Mouse (Mus musculus) activated CD4-positive, CD25-positive, alpha-beta regulatory T cell (primary cell): ENCODE data around the gene Vamp2. TPM values are rescaled to one million over a fixed set of nuclear protein-coding genes. Genes with fewer than 3 reads are reported as not detected.

Experiments used
- polyA plus RNA-seq, 2 experiments: library from polyadenylated mRNA; unstranded; fragments of 100-300 nt; shearing (Covaris generic); gene quantifications; one replicate each; pipeline ENCODE4 v1.2.1; 2017

Vamp2 gene
- polyA plus RNA-seq = 100 to 1,000 TPM; 113 to 123 TPM

GRCm38 (mm10) chr11:69088103-69088855 is at the start of gene Vamp2:
Gene Vamp2 (plus strand): TSS chr11:69088490.

GRCm38 (mm10) chr11:69045531-69046394 is 42.5 kb upstream of the Vamp2 start, which contains the start of gene Aurkb:
Gene Aurkb (plus strand): TSS chr11:69045647.

DNA sequence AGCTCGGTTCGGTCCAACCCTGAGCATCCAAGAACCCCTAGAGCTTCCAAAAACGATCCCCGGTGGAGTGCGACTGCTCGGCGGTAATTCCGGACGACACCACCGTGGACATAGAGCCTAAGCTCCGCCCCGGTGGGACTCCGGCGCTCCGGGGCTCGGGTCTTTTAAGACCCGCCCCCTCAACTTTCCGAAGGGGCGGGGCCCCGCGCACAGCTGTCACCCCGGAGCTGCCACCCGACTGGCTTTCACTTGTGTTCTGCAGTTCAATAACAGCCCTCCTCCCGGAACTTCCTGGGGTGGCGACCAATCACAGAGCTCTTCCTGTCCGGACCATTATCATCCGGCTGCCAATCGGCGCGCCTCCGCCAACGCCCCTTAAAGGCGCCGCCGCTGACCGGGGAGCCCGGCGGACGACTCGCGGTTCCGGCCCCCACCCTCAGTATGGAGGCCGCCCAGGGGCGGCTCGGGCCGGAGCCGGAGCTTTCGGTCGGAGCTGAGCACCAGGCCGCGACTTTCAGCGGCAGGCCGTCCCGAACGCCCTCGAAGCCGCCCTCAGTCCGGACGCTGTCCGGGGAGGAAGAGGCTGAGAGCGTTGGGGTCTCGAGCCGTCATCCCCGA is 28.8 kb upstream of the Vamp2 start, which contains the start of gene Borcs6:
Gene Borcs6 (plus strand): TSS at position 361 of the 618 bp plus-strand sequence.

DNA sequence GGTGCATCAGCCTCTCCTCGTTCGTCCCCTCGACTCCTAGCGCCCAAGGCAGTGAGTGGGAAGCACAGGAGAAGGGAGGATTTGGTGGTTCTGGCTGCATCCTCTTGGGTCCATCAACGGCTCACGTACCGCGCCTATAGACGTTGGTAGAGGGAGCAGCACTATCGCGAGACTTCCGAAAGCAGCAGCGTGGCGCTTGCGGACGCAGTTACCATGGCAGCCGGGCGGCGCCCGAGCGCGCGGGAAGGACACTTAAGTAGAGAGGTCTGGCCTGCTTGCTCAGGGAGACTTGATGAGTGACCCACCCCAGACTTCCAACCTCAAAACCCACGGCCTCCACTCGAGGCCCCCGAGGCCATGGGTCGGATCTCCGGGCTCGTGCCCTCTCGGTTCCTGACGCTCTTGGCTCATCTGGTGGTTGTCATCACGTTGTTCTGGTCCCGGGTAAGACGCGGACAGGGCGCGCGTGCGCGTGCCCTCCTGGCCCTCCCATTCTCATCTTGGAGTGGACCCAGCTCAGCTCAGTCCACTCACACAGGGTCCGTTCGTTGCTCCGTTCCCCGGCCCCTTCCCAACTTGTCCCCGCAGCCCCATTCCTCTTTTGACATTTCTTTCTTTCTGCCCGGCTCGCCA is 17.6 kb upstream of the Vamp2 start, which contains the start of gene Tmem107:
Gene Tmem107 (plus strand): TSS at position 217 of the 633 bp plus-strand sequence.

DNA sequence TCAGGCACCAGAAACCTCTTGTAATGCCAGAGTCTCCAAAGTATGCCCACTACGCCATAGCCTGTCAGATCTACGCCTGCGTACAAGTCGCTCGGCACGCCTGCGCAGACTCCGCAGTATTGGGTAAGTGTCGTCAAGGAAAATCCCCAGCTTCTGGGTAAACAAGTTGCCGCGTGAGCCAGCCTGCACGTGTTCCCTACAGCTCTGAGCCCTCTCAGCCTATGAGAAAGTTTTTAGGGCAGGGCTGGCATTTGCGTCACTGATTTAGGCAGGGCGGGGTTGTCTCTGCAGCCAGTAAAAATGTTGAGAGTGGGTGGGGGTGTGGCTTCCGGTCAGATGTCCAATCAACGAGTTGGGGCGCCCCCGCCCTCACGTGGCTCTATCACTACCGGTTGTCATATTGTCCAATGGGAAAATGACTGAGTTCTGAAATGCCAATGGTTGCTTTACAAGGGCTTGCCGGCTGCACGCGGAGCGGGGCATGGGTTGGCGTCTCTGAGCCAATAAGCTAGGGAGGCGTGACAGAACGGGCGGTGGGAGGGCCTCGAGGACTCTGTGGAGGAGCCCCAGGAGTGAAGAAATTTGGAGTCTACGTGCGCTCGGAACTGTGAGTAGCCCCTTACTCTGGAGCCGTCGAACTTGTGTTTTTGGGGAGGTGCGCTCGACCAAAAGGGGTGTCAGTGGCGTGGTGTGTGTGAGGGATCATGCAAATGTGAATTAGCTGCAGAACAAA is 6.6 kb downstream of the Vamp2 start, which contains the start of gene Per1:
Gene Per1 (plus strand): TSS at position 521 of the 733 bp plus-strand sequence.

DNA sequence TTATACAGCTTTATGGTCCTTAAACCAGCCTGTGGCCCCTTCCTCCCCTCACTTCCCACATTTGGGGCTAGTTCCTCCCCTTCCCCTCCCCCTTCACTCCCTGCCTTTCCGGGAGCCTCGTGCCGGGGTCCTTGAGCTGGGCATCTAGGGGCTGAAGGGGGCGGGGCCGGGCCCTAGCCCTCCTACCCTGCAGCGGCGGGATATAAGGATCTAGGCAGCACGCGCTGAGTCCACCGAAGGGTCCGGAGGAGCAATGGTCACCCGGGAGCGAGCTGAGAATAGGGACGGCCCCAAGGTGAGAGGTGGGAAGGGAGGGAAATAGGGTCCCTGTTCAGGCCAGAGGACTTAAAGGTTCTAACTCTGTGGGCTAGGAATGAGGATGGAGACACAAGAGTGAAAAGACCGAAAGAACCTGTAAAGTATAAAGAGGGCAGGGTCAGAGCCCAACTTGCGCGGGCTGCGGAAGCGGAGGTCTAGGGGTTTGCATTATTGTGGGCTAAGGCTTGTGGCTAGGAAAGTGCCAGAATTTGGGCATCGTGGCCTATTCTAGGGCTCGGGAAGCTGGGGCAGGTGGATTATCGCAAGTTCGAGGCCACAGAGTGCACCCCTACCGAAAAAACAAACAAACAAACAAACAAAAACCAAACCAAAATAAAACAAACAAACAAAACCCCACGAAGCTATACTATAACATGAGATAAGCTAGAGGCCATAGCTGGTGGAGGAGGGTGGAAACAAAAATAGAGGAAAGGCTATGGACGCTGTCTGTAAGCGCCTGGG is 32.1 kb downstream of the Vamp2 start, which contains the start of gene Hes7:
Gene Hes7 (plus strand): TSS at position 184 of the 780 bp plus-strand sequence.

GRCm38 (mm10) chr11:69122336-69122951 is 34.2 kb downstream of the Vamp2 start, which contains the start of gene 9130213A22Rik:
Gene 9130213A22Rik (minus strand): TSS chr11:69122589.

GRCm38 (mm10) chr11:69125852-69125918 is 37.4 kb downstream of the Vamp2 start, which contains the start of gene Aloxe3:
Gene Aloxe3 (plus strand): TSS chr11:69125896.

Other genes starting within 250 kb of the Vamp2 start
- 10 to 100 TPM; 59.1 to 78.7 TPM for gene Ndel1, start 216.6 kb upstream of the Vamp2 start, polyA plus RNA-seq
- not detected for gene Rnf222, start 199.9 kb upstream of the Vamp2 start, polyA plus RNA-seq
- 1,000 to 10,000 TPM in 1 of 2 experiments, 100 to 1,000 TPM in 1; 685 to 1,193 TPM for gene Rpl26, start 186.9 kb upstream of the Vamp2 start, polyA plus RNA-seq
- under 1 TPM in 1 of 2 experiments, not detected in 1; 0.28 TPM for gene Odf4, start 161.4 kb upstream of the Vamp2 start, polyA plus RNA-seq
- gene Arhgef15, start 131.0 kb upstream of the Vamp2 start, polyA plus RNA-seq = under 1 TPM in 1 of 2 experiments, not detected in 1; 0.12 TPM
- gene Slc25a35, start 120.4 kb upstream of the Vamp2 start, polyA plus RNA-seq = 10 to 100 TPM in 1 of 2 experiments, 1 to 10 TPM in 1; 8.1 to 11.2 TPM
- gene Rangrf, start 113.3 kb upstream of the Vamp2 start, polyA plus RNA-seq = 10 to 100 TPM; 18.9 to 36.2 TPM
- 1 to 10 TPM; 2.9 to 4.4 TPM for gene Pfas, start 80.0 kb upstream of the Vamp2 start, polyA plus RNA-seq
- gene Ctc1, start 72.6 kb upstream of the Vamp2 start, polyA plus RNA-seq = 10 to 100 TPM; 13.6 to 14.6 TPM
- gene Aurkb, start 42.8 kb upstream of the Vamp2 start, polyA plus RNA-seq = 10 to 100 TPM; 23.1 to 23.3 TPM
- gene Borcs6, start 28.8 kb upstream of the Vamp2 start, polyA plus RNA-seq = 1 to 10 TPM; 7.5 to 8.5 TPM
- 1 to 10 TPM; 3.4 to 4.2 TPM for gene Tmem107, start 17.7 kb upstream of the Vamp2 start, polyA plus RNA-seq
- 10 to 100 TPM in 1 of 2 experiments, 1 to 10 TPM in 1; 6.6 to 10.3 TPM for gene Per1, start 6.7 kb downstream of the Vamp2 start, polyA plus RNA-seq
- gene Hes7, start 31.9 kb downstream of the Vamp2 start, polyA plus RNA-seq = under 1 TPM in 1 of 2 experiments, not detected in 1; 0.08 TPM
- under 1 TPM in 1 of 2 experiments, not detected in 1; 0.17 TPM for gene 9130213A22Rik, start 34.1 kb downstream of the Vamp2 start, polyA plus RNA-seq
- under 1 TPM in 1 of 2 experiments, not detected in 1; 0.05 TPM for gene Aloxe3, start 37.4 kb downstream of the Vamp2 start, polyA plus RNA-seq
- gene Alox12b, start 68.5 kb downstream of the Vamp2 start, polyA plus RNA-seq = not detected
- gene Alox8, start 109.4 kb downstream of the Vamp2 start, polyA plus RNA-seq = 10 to 100 TPM in 1 of 2 experiments, 1 to 10 TPM in 1; 3.0 to 14.3 TPM
- under 1 TPM; 0.10 to 0.79 TPM for gene Gucy2e, start 148.5 kb downstream of the Vamp2 start, polyA plus RNA-seq
- 10 to 100 TPM in 1 of 2 experiments, 1 to 10 TPM in 1; 4.3 to 12.7 TPM for gene Cntrob, start 235.3 kb downstream of the Vamp2 start, polyA plus RNA-seq
- 100 to 1,000 TPM; 106 to 112 TPM for gene Trappc1, start 235.5 kb downstream of the Vamp2 start, polyA plus RNA-seq
- 1 to 10 TPM; 1.9 to 3.8 TPM for gene Kcnab3, start 237.8 kb downstream of the Vamp2 start, polyA plus RNA-seq